Mouse (Mus musculus): ENCODE results near the gene Padi6. TPM values are rescaled to one million over a fixed set of nuclear protein-coding genes. Genes with fewer than 3 reads are reported as not detected.

Gene Padi6
- polyA plus RNA-seq, 1 experiment from 2014 or later: not detected

GRCm38 (mm10) chr4:140709111-140709510 is 33.3 kb downstream of the Padi6 start:
- 85% methylated on average over 7 of the region's 7 CpGs for WGBS
- Histone ChIP-seq H3K4me3 (ENCODE audit: low read depth, low read length) (no peak overlapping the region), H3K27me3 (replicated peaks; ENCODE audit: control insufficient read depth, insufficient read depth, low read length) (no peaks in the 10 kb centered on the region), H3K9ac (ENCODE audit: low read length) (no peak overlapping the region), H3K27ac (ENCODE audit: low read depth, low read length) (no peak overlapping the region), H3K9me3 (replicated peaks; ENCODE audit: control insufficient read depth, low read length) (no peaks in the 10 kb centered on the region), H3K4me1 (ENCODE audit: control insufficient read depth, insufficient read depth, low read length) (peaks cover 11% of the 10 kb centered on the region), H3K4me2 (ENCODE audit: low read length) (no peak overlapping the region), H3K36me3 (ENCODE audit: control insufficient read depth, insufficient read depth, low read length) (peaks cover 98% of the 10 kb centered on the region)
- ATAC-seq (no peak), DNase-seq (ENCODE audit: low spot score) (no peak)

DNA sequence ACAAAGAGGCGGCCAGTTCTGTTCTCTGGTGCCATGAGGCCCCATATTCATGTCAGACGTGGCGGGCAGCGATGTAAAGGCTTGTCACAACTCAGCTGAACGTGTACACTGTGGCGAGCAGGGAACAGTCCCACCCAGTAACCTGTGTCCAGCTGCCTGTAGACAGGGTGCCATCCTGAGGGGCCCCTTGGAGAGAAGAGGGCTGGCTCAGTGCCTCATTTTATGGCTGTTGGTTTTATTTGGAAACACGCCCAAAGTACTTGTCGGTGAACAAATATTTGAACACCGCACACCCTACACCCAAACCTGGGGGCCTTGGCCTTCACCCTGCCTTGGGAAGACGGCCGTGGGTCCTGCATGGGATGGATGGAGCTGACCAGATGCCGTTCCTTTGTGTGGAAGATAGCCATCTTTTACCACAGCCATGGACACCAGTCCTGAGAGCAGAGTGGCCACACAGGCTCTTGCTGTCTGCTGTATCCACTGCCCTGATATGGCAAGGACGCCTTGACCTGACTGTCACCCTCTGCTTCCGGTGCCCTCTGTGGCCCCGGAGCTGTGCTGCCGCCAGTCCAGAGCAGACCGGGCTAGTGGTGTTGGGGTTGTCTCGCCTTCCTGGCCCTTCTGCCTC is 34.0 kb downstream of the Padi6 start:
- 86% methylated on average over 18 of the region's 18 CpGs for WGBS
- DNase-seq (ENCODE audit: low spot score): no peak
- no peak for ATAC-seq
- H3K36me3 ChIP-seq (ENCODE audit: control insufficient read depth, insufficient read depth, low read length): peaks cover 95% of the 10 kb centered on the region
- H3K4me3 ChIP-seq (ENCODE audit: low read depth, low read length): no peak overlapping the region
- H3K4me1 ChIP-seq (ENCODE audit: control insufficient read depth, insufficient read depth, low read length): peaks cover 15% of the 10 kb centered on the region
- no peaks in the 10 kb centered on the region for H3K9me3 ChIP-seq (replicated peaks; ENCODE audit: control insufficient read depth, low read length)
- H3K27ac ChIP-seq (ENCODE audit: low read depth, low read length): no peak overlapping the region
- H3K4me2 ChIP-seq (ENCODE audit: low read length): no peak overlapping the region
- H3K27me3 ChIP-seq (replicated peaks; ENCODE audit: control insufficient read depth, insufficient read depth, low read length): no peaks in the 10 kb centered on the region
- H3K9ac ChIP-seq (ENCODE audit: low read length): no peak overlapping the region

DNA sequence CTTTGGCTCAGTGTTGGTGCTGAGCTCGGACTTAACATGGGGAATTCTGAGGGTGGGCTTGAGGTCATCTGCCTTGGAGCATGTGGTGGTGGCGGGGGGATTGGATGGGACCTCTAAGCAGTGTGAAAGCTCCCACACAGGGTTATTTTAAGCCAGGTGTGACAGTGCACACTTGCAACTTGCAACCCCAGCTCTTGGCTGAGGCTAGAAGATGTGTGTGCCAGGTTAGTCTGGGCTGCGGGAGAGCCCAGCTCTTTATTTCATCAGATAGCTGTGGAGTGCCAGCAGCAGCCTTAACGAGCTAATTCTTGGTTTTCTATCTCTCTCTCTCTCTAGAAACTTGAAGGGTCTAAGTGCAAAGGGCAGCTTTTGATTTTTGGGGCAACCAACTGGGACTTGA is 34.8 kb downstream of the Padi6 start:
- H3K4me3 ChIP-seq (ENCODE audit: low read depth, low read length): no peak overlapping the region

GRCm38 (mm10) chr4:140704166-140704565 is 38.3 kb downstream of the Padi6 start:
- Histone ChIP-seq H3K36me3 (ENCODE audit: control insufficient read depth, insufficient read depth, low read length) (peaks cover 52% of the 10 kb centered on the region), H3K4me2 (ENCODE audit: low read length) (peak overlapping the region; percentile 60), H3K4me1 (ENCODE audit: control insufficient read depth, insufficient read depth, low read length) (peaks cover 20% of the 10 kb centered on the region), H3K4me3 (ENCODE audit: low read depth, low read length) (peak overlapping the region; percentile 92), H3K9ac (ENCODE audit: low read length) (peak overlapping the region; percentile 96), H3K9me3 (replicated peaks; ENCODE audit: control insufficient read depth, low read length) (no peaks in the 10 kb centered on the region), H3K27me3 (replicated peaks; ENCODE audit: control insufficient read depth, insufficient read depth, low read length) (peaks cover 11% of the 10 kb centered on the region), H3K27ac (ENCODE audit: low read depth, low read length) (no peak overlapping the region)
- ATAC-seq (no peak), DNase-seq (ENCODE audit: low spot score) (no peak)
- 25% methylated on average over 4 of the region's 4 CpGs for WGBS

More for the DNA sequence above, 34.8 kb downstream of the Padi6 start:
- peaks cover 14% of the 10 kb centered on the region for H3K4me1 ChIP-seq (ENCODE audit: control insufficient read depth, insufficient read depth, low read length)
- no peak overlapping the region; the same call in 1 of the 2 replicates for H3K27ac ChIP-seq (ENCODE audit: low read depth, low read length)
- no peaks in the 10 kb centered on the region for H3K9me3 ChIP-seq (replicated peaks; ENCODE audit: control insufficient read depth, low read length)
- H3K27me3 ChIP-seq (replicated peaks; ENCODE audit: control insufficient read depth, insufficient read depth, low read length): no peaks in the 10 kb centered on the region
- 78% methylated on average over 4 of the region's 4 CpGs for WGBS
- no peak overlapping the region for H3K4me2 ChIP-seq (ENCODE audit: low read length)
- H3K36me3 ChIP-seq (ENCODE audit: control insufficient read depth, insufficient read depth, low read length): peaks cover 87% of the 10 kb centered on the region
- H3K9ac ChIP-seq (ENCODE audit: low read length): 0 out of 2 replicates have a peak overlapping the region, but pooled peaks have one; percentile 9
- ATAC-seq (no peak), DNase-seq (ENCODE audit: low spot score) (no peak)

DNA sequence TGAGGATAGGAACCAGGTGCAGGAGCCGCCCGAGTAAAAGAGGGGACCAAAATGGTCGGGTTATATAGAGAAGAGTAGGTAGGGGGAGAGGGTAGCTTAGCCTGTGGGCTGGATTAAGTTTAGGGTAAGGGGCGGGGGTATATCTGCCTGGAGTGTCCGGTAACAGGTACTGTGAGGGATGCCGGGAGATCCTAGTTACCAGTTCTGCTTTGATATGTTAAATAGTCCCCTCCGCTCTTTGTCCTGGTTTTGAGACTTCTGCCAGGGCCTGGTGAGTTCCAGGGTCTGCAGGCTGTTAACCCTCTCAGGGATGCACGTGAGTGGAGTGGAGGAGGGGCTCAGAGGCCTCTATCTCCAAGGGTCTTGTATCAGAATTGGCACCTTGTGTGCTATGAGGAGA is 38.8 kb downstream of the Padi6 start:
- H3K9me3 ChIP-seq (replicated peaks; ENCODE audit: control insufficient read depth, low read length): no peaks in the 10 kb centered on the region
- peak; percentile 64 for DNase-seq (ENCODE audit: low spot score)
- peaks cover 20% of the 10 kb centered on the region for H3K4me1 ChIP-seq (ENCODE audit: control insufficient read depth, insufficient read depth, low read length)
- peaks cover 47% of the 10 kb centered on the region for H3K36me3 ChIP-seq (ENCODE audit: control insufficient read depth, insufficient read depth, low read length)
- 2% methylated on average over 8 of the region's 8 CpGs for WGBS
- H3K27me3 ChIP-seq (replicated peaks; ENCODE audit: control insufficient read depth, insufficient read depth, low read length): peaks cover 11% of the 10 kb centered on the region
- H3K4me2 ChIP-seq (ENCODE audit: low read length): peak overlapping the region; percentile 60
- peak overlapping the region; percentile 96 for H3K9ac ChIP-seq (ENCODE audit: low read length)
- peak overlapping the region; percentile 92 for H3K4me3 ChIP-seq (ENCODE audit: low read depth, low read length)
- peak overlapping the region; percentile 98; the same call in 1 of the 2 replicates for H3K27ac ChIP-seq (ENCODE audit: low read depth, low read length)
- no peak for ATAC-seq

DNA sequence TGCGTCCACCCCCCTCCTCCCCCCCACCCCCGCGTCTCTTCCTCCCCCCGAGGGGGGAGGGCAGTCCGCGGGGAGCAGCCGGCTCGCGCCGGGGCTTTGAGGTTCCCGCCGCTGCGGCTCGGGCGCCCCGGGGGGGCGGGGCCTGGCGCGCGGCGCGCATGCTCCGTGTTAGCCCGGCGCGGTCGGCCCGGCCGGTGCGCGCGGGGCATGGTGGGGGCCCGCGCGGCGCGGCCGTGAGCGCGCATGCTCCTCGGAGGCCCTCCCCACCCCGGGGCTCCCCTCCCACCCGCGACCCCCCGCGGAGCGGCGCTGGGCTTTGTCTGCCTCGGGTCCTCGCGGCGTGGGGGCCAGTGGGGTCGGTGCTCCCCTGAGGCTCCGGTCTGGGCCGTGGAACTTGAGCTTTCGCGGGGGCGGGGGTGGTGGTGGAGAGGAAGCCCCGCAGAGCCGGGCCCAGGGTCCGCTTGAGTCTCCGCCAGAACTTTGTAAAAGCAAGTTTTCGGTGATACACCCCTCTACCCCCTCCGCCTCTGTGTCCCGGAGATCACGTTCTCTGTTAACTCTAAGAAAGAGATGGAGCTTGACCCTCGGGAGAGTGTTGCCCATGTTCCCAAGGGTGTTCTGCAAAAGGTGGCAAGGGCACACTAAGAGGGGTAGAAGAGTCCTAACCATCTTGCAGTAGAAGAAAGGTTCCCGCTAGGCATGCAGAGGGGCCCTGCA is 39.7 kb downstream of the Padi6 start:
- Histone ChIP-seq H3K9me3 (replicated peaks; ENCODE audit: control insufficient read depth, low read length) (no peaks in the 10 kb centered on the region), H3K27me3 (replicated peaks; ENCODE audit: control insufficient read depth, insufficient read depth, low read length) (peaks cover 11% of the 10 kb centered on the region), H3K27ac (ENCODE audit: low read depth, low read length) (peak overlapping the region; percentile 98), H3K36me3 (ENCODE audit: control insufficient read depth, insufficient read depth, low read length) (peaks cover 38% of the 10 kb centered on the region), H3K4me1 (ENCODE audit: control insufficient read depth, insufficient read depth, low read length) (peaks cover 20% of the 10 kb centered on the region), H3K9ac (ENCODE audit: low read length) (peak overlapping the region; percentile 96), H3K4me2 (ENCODE audit: low read length) (peak overlapping the region; percentile 60), H3K4me3 (ENCODE audit: low read depth, low read length) (peak overlapping the region; percentile 92)
- peak; percentile 89 for DNase-seq (ENCODE audit: low spot score)
- under 1% methylated on average over 21 of the region's 68 CpGs for WGBS
- ATAC-seq: peak; percentile 82

DNA sequence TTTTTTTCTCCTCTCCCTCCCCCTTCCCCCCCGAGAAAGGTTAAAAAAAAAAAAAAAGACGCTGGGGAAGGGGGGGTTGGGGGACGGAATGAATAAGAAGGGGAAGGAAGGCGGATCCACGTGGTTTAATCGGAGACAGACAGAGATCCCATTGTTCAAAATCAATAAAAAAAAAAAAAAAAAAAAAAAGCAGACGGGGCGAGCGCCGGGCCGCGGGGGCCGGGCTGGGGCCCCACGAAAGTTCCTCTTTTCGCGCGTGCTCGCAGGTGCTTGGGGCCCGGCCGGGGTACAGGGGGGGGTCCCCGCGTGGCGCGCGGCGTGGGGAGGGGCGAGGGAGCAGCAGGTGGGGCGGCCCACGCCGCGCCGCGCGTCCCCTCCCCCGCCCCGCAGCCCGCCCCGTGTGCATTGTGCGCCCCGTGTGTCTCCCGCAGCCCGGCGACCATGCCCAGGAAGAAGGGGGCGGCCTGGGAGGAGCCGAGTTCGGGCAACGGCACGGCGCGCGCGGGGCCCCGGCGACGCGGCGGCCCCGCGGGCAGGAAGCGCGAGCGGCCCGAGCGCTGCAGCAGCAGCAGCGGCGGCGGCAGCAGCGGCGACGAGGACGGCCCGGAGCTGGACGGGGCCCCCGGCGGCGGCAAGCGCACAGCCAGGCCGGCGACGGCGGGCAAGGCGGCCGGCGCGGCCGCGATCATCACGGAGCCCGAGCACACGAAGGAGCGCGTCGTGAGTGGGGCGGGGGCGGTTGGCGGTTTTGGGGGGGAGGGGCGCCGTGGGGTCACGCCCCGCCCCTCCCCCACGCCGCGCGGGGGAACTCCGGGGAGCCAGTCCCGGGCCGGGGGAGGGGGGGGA is 40.5 kb downstream of the Padi6 start:
- Histone ChIP-seq H3K27me3 (replicated peaks; ENCODE audit: control insufficient read depth, insufficient read depth, low read length) (peaks cover 11% of the 10 kb centered on the region), H3K4me1 (ENCODE audit: control insufficient read depth, insufficient read depth, low read length) (peaks cover 20% of the 10 kb centered on the region), H3K27ac (ENCODE audit: low read depth, low read length) (peak overlapping the region; percentile 98), H3K9ac (ENCODE audit: low read length) (peak overlapping the region; percentile 96), H3K4me3 (ENCODE audit: low read depth, low read length) (peak overlapping the region; percentile 92), H3K9me3 (replicated peaks; ENCODE audit: control insufficient read depth, low read length) (no peaks in the 10 kb centered on the region), H3K4me2 (ENCODE audit: low read length) (peak overlapping the region; percentile 60), H3K36me3 (ENCODE audit: control insufficient read depth, insufficient read depth, low read length) (peaks cover 32% of the 10 kb centered on the region)
- DNase-seq (ENCODE audit: low spot score): peak; percentile 68
- under 1% methylated on average over 71 of the region's 107 CpGs for WGBS
- ATAC-seq: peak; percentile 22

GRCm38 (mm10) chr4:140701049-140701715 is 41.3 kb downstream of the Padi6 start:
- peak overlapping the region; percentile 60 for H3K4me2 ChIP-seq (ENCODE audit: low read length)
- peaks cover 20% of the 10 kb centered on the region for H3K4me1 ChIP-seq (ENCODE audit: control insufficient read depth, insufficient read depth, low read length)
- peaks cover 11% of the 10 kb centered on the region for H3K27me3 ChIP-seq (replicated peaks; ENCODE audit: control insufficient read depth, insufficient read depth, low read length)
- peak overlapping the region; percentile 96 for H3K9ac ChIP-seq (ENCODE audit: low read length)
- ATAC-seq (peak; percentile 77), DNase-seq (ENCODE audit: low spot score) (peak; percentile 88)
- under 1% methylated on average over 61 of the region's 61 CpGs for WGBS
- H3K9me3 ChIP-seq (replicated peaks; ENCODE audit: control insufficient read depth, low read length): no peaks in the 10 kb centered on the region
- H3K4me3 ChIP-seq (ENCODE audit: low read depth, low read length): peak overlapping the region; percentile 92
- H3K36me3 ChIP-seq (ENCODE audit: control insufficient read depth, insufficient read depth, low read length): peaks cover 24% of the 10 kb centered on the region
- H3K27ac ChIP-seq (ENCODE audit: low read depth, low read length): peak overlapping the region; percentile 98

Measured in forebrain, embryonic 14.5 days (tissue).